Mouse (Mus musculus) midbrain, embryonic 11.5 days (tissue): ENCODE results near the gene Zdhhc17. TPM values are rescaled to one million over a fixed set of nuclear protein-coding genes. Genes with fewer than 3 reads are reported as not detected.

Source experiments
- ATAC-seq: fragments of 200-750 bp; cut with Nextera tagmentation; 2 replicates; pipeline ENCODE4 v1.8.0; 2017; ENCODE audit warnings: moderate TSS enrichment, moderate library complexity; ENCODE audit not compliant: low FRiP score
- DNase-seq: peaks from one replicate; pipeline ENCODE4 v3.0.0; 2015; ENCODE audit warnings: low spot score; ENCODE audit errors: missing footprints
- H3K27ac ChIP-seq: fragments of 300-500 bp; sonication (generic); 2 replicates; pipeline ENCODE4 v1.5.1; 2014; ENCODE audit warnings: low read depth, low read length
- H3K27me3 ChIP-seq: fragments of 300-500 bp; sonication (generic); 2 replicates; pipeline ENCODE4 v1.6.1; 2014; ENCODE audit warnings: mild to moderate bottlenecking, low read length, moderate library complexity, mixed read lengths; ENCODE audit not compliant: control insufficient read depth, insufficient read depth
- H3K36me3 ChIP-seq: fragments of 300-500 bp; sonication (generic); 2 replicates; pipeline ENCODE4 v1.6.1; 2014; ENCODE audit warnings: mild to moderate bottlenecking, low read length, moderate library complexity, mixed read lengths; ENCODE audit not compliant: control insufficient read depth, insufficient read depth
- H3K4me1 ChIP-seq: fragments of 300-500 bp; sonication (generic); 2 replicates; pipeline ENCODE4 v1.6.1; 2014; ENCODE audit warnings: low read length; ENCODE audit not compliant: control insufficient read depth, insufficient read depth
- H3K4me2 ChIP-seq: fragments of 300-500 bp; sonication (generic); 2 replicates; pipeline ENCODE4 v1.6.1; 2014; ENCODE audit warnings: mild to moderate bottlenecking, moderate library complexity
- H3K4me3 ChIP-seq: fragments of 300-500 bp; sonication (generic); 2 replicates; pipeline ENCODE4 v1.5.1; 2014; ENCODE audit warnings: low read depth, low read length
- H3K9ac ChIP-seq: fragments of 300-500 bp; sonication (generic); 2 replicates; pipeline ENCODE4 v1.6.1; 2014; ENCODE audit warnings: low read length
- H3K9me3 ChIP-seq: fragments of 300-500 bp; sonication (generic); 2 replicates; pipeline ENCODE4 v1.6.1; 2016; ENCODE audit warnings: low read length; ENCODE audit not compliant: control insufficient read depth
- WGBS: fragments of 180-500 bp; shearing (Covaris S2); extraction: QIAGEN DNeasy Blood & Tissue Kit; methylation state at CpG from one replicate; pipeline ENCODE4 v1.1.7; 2014; 5-methylcytosine and 5-hydroxymethylcytosine counted together
- polyA plus RNA-seq: library from polyadenylated mRNA; unstranded; fragments of >200 nt; fragmentation: Nextera tagmentation; extraction: Ambion mirVana; gene quantifications from 2 replicates; pipeline ENCODE4 v1.2.1, GENCODE M21; 2014

Zdhhc17 gene
- polyA plus RNA-seq, 1 experiment from 2014 or later = 30.3 TPM

DNA sequence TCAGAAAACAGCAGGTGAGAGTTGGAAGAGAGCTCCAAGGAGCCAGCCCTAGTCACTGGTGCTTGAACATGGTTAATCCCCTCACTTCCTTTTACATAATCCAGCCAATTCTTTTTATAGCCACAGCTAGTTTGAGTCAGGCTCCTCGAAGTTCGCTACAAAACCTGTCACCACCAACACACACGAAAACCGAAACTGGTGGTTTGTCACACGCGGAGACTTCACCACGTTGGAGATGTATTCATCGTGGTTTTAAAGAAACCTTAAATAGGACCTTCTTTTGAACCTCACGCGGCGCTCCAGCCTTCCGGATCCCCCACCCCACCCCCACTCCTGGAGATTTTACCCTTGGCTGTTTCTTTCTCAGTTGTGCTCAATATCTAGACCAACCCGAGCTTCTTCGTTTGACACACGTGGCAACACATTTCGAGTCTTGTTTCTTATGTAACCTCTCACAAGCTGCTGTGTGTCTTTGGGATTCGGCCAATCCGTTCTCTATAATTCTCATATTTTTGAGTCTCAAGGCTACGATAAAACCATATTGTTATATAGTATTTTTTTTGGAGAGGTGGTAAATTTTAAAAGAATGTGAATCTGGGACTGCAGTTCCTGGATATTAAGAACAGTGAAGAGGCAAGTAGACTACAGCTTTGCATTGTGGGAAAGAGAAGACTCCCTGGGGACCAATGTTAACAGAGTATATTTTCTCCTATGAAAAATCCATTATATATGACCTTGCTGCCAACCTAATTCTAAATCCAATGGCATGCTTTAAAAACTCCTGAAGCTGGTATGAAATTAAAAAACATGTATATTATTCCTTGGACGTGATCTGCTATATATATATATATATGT is 21.8 kb upstream of the Zdhhc17 start:
- H3K4me2 ChIP-seq = peak overlapping the region; percentile 43
- no peak overlapping the region; the same call in 1 of the 2 replicates for H3K4me3 ChIP-seq
- DNase-seq (peak; percentile 89), ATAC-seq (no peak)
- H3K27me3 ChIP-seq = no peaks in the 10 kb centered on the region
- no peaks in the 10 kb centered on the region for H3K36me3 ChIP-seq
- no peak overlapping the region for H3K27ac ChIP-seq
- no peak overlapping the region; the same call in 1 of the 2 replicates for H3K9ac ChIP-seq
- H3K4me1 ChIP-seq = no peaks in the 10 kb centered on the region
- WGBS = 35% methylated on average over 20 of the region's 20 CpGs
- H3K9me3 ChIP-seq = no peaks in the 10 kb centered on the region

DNA sequence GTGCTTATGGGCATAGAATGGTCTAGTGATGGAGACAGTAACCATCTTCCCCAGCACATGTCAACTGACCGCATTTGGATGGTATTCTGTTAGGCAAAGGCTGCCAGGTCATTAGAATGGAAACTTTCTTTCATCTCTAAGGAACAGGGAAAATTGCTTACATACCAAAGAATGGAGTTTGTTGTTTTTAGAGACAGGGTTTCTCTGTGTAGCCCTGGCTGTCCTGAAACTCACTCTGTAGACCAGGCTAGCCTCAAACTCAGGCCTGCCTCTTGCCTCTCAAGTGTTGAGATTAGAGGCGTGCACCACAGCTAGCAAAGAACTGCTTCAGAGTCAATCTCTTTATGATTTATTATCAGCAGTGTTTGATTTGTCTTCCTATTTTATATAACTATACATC is 20.9 kb upstream of the Zdhhc17 start:
- Histone ChIP-seq H3K4me3 (no peak overlapping the region), H3K4me1 (no peaks in the 10 kb centered on the region), H3K27me3 (no peaks in the 10 kb centered on the region), H3K9me3 (no peaks in the 10 kb centered on the region), H3K4me2 (no peak overlapping the region), H3K9ac (no peak overlapping the region), H3K36me3 (no peaks in the 10 kb centered on the region), H3K27ac (no peak overlapping the region)
- no peak for ATAC-seq
- no peak for DNase-seq
- 84% methylated on average over 2 of the region's 2 CpGs for WGBS

GRCm38 (mm10) chr10:111026106-111026505 is 16.2 kb upstream of the Zdhhc17 start:
- 83% methylated on average over 6 of the region's 6 CpGs for WGBS
- ATAC-seq (no peak), DNase-seq (no peak)
- H3K9ac ChIP-seq = no peak overlapping the region
- H3K4me3 ChIP-seq = no peak overlapping the region
- H3K9me3 ChIP-seq = no peaks in the 10 kb centered on the region
- H3K4me2 ChIP-seq = no peak overlapping the region
- H3K36me3 ChIP-seq = no peaks in the 10 kb centered on the region
- no peaks in the 10 kb centered on the region for H3K4me1 ChIP-seq
- no peaks in the 10 kb centered on the region for H3K27me3 ChIP-seq
- H3K27ac ChIP-seq = no peak overlapping the region

DNA sequence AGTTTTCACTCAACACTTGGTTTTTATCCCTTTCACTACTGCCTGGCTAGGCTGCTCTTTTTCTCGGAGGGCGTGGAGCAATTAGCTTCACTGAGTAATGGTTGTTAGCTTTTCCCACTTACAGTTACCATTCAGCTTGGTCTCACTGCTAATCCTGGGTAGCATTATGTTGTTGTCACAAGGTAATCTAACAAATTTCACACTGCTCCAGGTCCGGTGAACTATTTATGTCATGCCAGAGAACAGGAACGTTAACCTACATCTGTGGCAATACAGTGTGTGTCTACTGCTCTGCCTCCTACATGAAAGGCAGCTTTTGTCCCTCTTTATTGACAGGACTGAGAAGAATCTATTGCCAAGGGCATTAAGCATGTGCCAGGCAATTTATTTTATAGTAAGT is 14.8 kb upstream of the Zdhhc17 start:
- ATAC-seq = no peak
- Histone ChIP-seq H3K36me3 (no peaks in the 10 kb centered on the region), H3K4me1 (no peaks in the 10 kb centered on the region), H3K27ac (no peak overlapping the region), H3K9me3 (no peaks in the 10 kb centered on the region), H3K4me2 (no peak overlapping the region), H3K27me3 (no peaks in the 10 kb centered on the region), H3K4me3 (no peak overlapping the region), H3K9ac (no peak overlapping the region)
- no peak for DNase-seq
- 92% methylated on average over 4 of the region's 4 CpGs for WGBS

DNA sequence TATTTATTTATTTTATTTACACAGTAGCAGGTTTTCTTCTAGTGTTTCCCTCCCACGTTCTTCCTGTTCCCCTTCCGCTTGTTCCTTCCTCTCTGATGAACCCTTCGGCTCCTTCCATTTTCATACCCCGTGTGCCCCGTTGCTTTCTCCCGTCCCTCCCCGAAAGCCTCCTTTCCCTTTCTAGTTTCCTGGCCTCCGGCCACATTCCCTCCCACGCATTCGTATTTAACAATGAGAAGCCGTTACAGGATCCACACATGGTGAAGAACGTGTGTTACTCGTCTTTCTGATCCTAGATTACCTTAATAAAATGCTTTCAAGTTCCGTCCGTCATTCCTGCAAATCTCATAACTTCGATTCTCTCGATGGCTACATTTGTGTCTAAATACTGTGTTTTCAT is 4.5 kb upstream of the Zdhhc17 start:
- DNase-seq (no peak), ATAC-seq (no peak)
- H3K27me3 ChIP-seq = no peaks in the 10 kb centered on the region
- no peak overlapping the region for H3K9ac ChIP-seq
- no peak overlapping the region for H3K4me3 ChIP-seq
- H3K36me3 ChIP-seq = no peaks in the 10 kb centered on the region
- no peaks in the 10 kb centered on the region for H3K9me3 ChIP-seq
- 92% methylated on average over 17 of the region's 17 CpGs for WGBS
- no peak overlapping the region for H3K27ac ChIP-seq
- H3K4me1 ChIP-seq = no peaks in the 10 kb centered on the region
- no peak overlapping the region for H3K4me2 ChIP-seq

GRCm38 (mm10) chr10:111013265-111013664 is 3.3 kb upstream of the Zdhhc17 start:
- ATAC-seq (no peak), DNase-seq (no peak)
- H3K9ac ChIP-seq = no peak overlapping the region
- H3K4me2 ChIP-seq = no peak overlapping the region
- H3K27ac ChIP-seq = no peak overlapping the region
- no peaks in the 10 kb centered on the region for H3K27me3 ChIP-seq
- H3K4me3 ChIP-seq = no peak overlapping the region
- no peaks in the 10 kb centered on the region for H3K36me3 ChIP-seq
- H3K4me1 ChIP-seq = peaks cover 2% of the 10 kb centered on the region; the same call in 1 of the 2 replicates
- 96% methylated on average over 3 of the region's 3 CpGs for WGBS
- no peaks in the 10 kb centered on the region for H3K9me3 ChIP-seq

- H3K9ac ChIP-seq = no peak overlapping the region
- no peak overlapping the region for H3K27ac ChIP-seq
- no peaks in the 10 kb centered on the region for H3K9me3 ChIP-seq
- H3K27me3 ChIP-seq = no peaks in the 10 kb centered on the region
- H3K4me1 ChIP-seq = peaks cover 3% of the 10 kb centered on the region; the same call in 1 of the 2 replicates
- H3K4me2 ChIP-seq = no peak overlapping the region
- no peak for ATAC-seq
- H3K4me3 ChIP-seq = no peak overlapping the region
- no peak for DNase-seq
- H3K36me3 ChIP-seq = no peaks in the 10 kb centered on the region
- WGBS = 48% methylated on average over 5 of the region's 5 CpGs
Observed at GRCm38 (mm10) chr10:111012496-111013038, 2.6 kb upstream of the Zdhhc17 start.

- H3K9ac ChIP-seq = peak overlapping the region; percentile 99
- DNase-seq (peak; percentile 97), ATAC-seq (no peak)
- H3K4me1 ChIP-seq = peaks cover 5% of the 10 kb centered on the region; the same call in 1 of the 2 replicates
- peak overlapping the region; percentile 99 for H3K27ac ChIP-seq
- no peaks in the 10 kb centered on the region for H3K36me3 ChIP-seq
- peak overlapping the region; percentile 94 for H3K4me3 ChIP-seq
- 3% methylated on average over 14 of the region's 14 CpGs for WGBS
- peak overlapping the region; percentile 49 for H3K4me2 ChIP-seq
- H3K9me3 ChIP-seq = no peaks in the 10 kb centered on the region
- no peaks in the 10 kb centered on the region for H3K27me3 ChIP-seq
Observed at GRCm38 (mm10) chr10:111011226-111011765, 1.4 kb upstream of the Zdhhc17 start.
